Mouse (Mus musculus): Measurements from ENCODE around the gene Cpped1.
A peak's percentile ranks its signal among the peaks of the same experiment; 100 is the strongest.

The Cpped1 gene

DNA sequence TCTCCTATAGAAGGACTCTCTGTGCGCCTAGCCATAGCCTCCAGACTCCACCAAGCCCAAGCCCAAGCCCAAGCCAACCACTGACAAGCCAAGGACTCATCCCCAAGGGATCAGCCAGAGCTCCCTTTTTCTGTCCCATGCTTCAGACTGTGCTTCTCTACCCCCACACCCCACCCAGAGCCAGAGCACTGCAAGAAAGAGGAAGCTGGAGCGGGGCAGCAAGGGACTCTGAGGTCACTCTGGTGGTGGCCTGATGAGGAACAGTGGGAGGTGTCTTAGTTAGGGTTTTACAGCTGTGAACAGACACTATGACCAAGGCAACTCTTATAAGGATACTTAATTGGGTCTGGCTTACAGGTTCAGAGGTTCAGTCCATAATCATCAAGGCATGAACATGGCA is 65.8 kb downstream of the Cpped1 start:
- peak; percentile 32 for DNase-seq (ENCODE audit: low read depth)

DNA sequence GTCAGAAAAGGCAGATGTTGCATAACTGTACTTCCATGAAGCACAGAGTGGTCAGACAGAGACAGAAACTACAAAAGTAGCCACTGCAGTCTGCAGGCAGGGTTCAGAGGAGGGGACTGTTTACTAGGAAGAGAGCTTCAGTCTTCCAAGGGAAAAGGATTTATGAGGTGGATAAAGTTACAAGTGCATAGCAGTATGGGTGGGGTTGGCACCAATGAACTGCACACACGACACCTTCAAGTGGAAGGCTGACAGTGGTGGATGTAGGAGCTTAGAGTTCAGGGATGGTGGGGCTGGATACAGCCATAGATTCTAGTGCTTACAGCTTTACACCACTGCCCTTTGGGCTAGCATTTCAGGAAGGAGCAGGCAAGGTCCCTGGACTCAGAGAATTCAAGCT is 75.8 kb downstream of the Cpped1 start:
- no peak for DNase-seq (ENCODE audit: low read depth)

GRCm38 (mm10) chr16:11828816-11829215 is 80.4 kb downstream of the Cpped1 start:
- no peak for DNase-seq (ENCODE audit: low read depth)

- DNase-seq (ENCODE audit: low read depth) = no peak
Observed at GRCm38 (mm10) chr16:11824833-11825232, 84.4 kb downstream of the Cpped1 start.

GRCm38 (mm10) chr16:11824385-11824784 is 84.9 kb downstream of the Cpped1 start:
- no peak for DNase-seq (ENCODE audit: low read depth)

- DNase-seq (ENCODE audit: low read depth) = no peak
Observed at GRCm38 (mm10) chr16:11820791-11821190, 88.5 kb downstream of the Cpped1 start.

- DNase-seq (ENCODE audit: low read depth) = peak; percentile 30
Observed at GRCm38 (mm10) chr16:11814935-11815650, 94.2 kb downstream of the Cpped1 start.

DNA sequence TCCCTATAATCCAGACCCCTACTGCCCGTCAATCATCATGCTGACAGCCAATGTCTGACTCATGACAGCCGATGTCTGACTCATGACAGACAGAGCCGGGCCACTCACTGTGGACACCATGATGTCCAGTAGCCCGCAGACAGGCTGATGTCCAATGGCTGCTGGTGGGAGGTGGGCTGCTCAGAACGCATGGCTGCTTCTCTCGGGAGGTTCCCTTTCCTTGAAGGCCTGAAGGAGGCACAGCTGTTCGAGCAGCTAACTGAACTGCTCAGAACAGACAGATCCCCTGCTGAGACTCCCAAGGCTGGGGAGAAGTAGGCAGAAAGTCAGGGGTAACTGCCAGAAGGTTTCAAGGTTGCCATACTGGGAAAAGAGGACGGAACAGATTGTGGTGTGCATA is 97.1 kb downstream of the Cpped1 start:
- DNase-seq (ENCODE audit: low read depth) = no peak

DNA sequence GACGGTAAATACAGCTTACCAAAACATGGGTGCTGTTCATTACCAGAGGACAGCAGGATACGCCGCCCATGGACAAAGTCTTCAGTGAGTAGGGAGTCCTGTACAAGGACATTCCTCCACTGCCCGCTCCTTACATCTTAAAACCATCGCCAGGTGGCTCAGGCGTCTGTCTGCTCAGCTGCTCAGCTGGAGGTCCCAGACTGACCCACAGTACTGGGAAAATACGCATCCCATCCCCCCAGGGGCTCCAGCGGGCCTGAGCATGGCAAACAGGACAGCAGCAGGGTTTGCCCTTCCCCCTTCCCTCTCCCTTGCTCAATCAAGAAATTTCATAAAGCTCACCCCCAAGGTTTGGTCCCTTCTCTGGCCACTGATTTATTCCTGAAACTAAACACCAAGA is 99.6 kb downstream of the Cpped1 start:
- no peak for DNase-seq (ENCODE audit: low read depth)

DNA sequence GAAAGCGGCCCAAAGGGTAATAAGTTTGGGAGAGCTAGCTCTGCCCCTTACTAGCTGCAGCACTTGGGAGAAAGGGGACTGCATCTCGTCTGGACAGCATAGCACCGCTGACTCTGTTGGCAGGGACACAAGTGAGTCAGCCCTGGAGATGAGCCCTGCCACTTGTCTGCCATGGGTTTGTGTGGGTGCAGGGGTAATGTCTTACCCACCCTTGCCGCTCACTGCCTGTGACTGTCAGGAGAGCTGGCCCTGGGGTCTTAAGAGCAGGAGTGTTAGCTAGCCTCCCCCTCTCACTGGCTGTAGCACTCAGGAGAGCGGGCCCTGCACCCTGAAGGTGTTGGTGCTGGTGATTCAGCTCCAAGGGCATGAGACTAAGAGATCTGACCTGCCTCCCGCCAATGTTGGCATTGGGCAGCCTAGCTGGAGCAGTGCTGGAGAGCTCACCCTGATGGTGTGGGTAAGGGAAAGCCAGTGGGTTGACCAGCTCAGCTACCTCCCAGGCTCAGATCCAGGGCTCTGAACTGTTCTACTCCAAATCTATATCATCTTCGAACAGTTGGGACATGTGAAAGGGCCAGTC is 107.2 kb downstream of the Cpped1 start:
- no peak for DNase-seq (ENCODE audit: low read depth)

- no peak for DNase-seq (ENCODE audit: low read depth)
Observed at GRCm38 (mm10) chr16:11795758-11796460, 113.3 kb downstream of the Cpped1 start.

DNA sequence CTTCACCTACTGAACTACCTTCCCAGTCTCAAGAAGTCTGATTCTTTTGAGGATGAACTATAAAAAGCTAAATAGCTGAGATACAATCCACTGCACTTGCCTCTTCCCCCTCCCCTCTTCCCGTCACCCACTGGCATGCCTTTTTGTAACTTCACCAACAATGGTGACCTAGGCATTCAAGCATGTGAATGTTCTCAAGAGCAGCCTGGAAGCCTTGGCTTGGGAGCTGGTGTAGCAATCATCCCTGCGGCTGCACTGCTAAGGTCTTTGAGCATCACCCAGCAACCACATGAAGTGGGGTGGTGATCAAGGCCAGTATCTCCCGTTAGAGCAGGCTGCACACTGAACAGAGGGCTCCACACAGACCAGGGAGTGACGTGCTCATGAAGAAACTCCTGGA is 114.6 kb downstream of the Cpped1 start:
- DNase-seq (ENCODE audit: low read depth) = no peak

DNA sequence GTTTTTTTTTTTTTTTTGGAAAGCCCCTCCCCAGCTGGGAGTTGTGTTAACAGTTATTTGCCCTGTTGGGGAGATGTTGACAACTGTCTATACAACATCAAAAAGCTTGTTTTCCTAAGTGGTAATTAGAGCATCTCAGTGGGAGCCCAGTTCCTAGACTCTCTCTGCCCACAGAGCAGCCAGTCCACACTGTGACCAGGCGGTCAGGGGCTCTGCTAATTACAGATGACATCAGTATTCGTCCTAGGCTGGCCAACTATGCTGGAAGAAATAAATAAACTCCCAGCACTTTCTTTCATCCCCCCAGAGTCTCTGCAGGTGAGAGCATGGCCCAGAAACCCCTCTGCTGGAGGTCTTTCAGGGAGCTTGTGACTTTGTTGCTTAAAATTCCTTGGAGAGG is 115.9 kb downstream of the Cpped1 start:
- DNase-seq (ENCODE audit: low read depth) = no peak

GRCm38 (mm10) chr16:11790476-11790875 is 118.8 kb downstream of the Cpped1 start:
- DNase-seq (ENCODE audit: low read depth) = no peak

- no peak for DNase-seq (ENCODE audit: low read depth)
Observed at GRCm38 (mm10) chr16:11785806-11786205, 123.4 kb downstream of the Cpped1 start.

DNA sequence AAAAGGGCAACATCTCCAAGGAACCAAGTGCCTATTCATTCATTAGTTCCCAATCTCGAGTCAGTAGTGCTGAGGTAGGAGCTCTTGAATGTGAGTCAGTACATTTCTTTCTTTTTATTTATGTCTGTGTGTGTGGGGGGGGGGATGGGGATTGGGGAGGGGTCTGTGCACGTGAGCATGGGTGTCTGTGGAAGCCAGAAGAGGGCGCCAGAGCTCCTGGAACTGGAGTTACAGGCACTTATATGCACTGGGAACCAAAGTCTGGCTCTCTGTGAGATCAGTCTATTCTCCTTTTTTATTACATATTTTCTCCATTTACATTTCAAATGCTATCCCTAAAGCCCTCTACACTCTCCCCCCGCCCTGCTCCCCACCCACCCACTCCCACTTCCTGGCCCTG is 124.9 kb downstream of the Cpped1 start:
- DNase-seq (ENCODE audit: low read depth) = no peak

GRCm38 (mm10) chr16:11783337-11783736 is 125.9 kb downstream of the Cpped1 start:
- no peak for DNase-seq (ENCODE audit: low read depth)

DNA sequence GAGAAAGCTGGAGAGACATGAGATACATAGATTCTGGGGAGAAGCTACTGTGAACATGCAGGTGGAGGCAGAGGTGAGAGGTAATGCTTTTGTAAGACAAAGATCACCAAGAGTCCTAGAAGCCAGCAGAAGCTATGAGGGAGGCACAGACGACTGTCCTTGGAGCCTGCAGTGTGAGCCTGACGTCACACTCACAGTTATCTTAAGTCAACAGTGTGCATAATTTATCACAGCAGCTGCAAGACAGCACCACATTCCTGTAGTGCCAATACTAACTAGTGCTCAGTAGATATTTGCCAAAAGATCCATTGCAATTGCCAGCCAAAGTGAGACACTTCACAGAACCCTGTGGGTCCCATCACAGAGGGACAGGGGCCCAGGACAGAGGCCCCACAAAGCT is 127.2 kb downstream of the Cpped1 start:
- no peak for DNase-seq (ENCODE audit: low read depth)

DNA sequence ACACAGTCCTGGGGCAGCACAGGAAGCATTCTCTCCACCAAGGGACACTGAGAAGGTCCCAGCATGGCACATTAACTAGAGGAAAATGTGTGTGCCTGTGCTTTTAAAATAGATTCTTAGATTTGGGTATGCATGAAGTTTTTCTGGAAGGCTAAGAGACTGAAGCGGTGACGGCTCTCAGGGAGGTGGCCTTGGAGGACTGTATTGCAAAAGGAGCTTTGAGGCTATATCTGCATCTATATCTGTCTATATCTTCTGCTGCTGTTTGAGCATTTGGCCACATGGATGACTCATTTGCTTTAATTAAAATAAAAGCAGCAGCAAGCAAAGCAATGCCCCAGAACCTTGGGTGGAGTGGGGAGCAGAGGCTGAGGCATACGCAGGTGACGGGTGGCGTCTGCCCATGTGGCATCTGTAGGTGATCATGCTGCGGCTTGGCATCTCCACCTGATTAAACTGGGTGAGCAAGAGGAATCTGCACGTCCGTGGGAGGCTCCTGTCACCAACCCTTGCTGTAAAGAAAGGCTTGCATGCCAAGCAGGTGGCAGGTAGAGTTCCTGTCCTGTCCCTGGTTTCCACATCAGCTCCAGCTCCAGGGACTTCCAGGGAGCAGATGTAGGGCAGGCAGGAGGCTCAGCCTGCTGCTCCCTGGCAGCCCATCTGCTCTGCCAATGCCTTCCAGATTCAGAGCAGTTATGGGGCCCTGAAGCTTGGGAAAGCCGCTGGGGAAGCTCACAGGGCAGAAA is 130.4 kb downstream of the Cpped1 start:
- peak; percentile 4 for DNase-seq (ENCODE audit: low read depth)

- no peak for DNase-seq (ENCODE audit: low read depth)
Observed at GRCm38 (mm10) chr16:11778191-11778590, 131.1 kb downstream of the Cpped1 start.

DNA sequence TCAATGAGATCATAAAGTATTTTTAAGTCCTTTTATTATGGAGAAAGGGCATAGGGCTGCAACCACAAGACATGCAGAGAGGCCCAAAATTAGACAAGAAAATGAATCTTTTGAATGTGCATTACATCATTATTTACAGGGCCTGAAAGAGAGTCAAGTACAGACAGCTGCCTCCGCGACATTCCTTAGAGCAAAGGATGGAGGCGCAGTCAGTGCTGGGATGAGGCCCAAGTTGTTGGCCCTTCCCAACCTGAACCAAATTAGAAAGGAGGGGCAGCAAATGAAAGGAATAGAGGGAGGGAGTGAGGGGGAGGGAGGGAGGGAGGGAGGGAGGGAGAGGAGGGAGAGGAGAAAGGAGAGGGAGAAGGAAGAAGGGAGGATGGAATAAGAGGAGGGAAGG is 132.7 kb downstream of the Cpped1 start:
- DNase-seq (ENCODE audit: low read depth) = no peak

- no peak for DNase-seq (ENCODE audit: low read depth)
Observed at GRCm38 (mm10) chr16:11774321-11774720, 134.9 kb downstream of the Cpped1 start.

GRCm38 (mm10) chr16:11772318-11772717 is 136.9 kb downstream of the Cpped1 start:
- no peak for DNase-seq (ENCODE audit: low read depth)
